Mouse (Mus musculus): Measurements from ENCODE around the gene Masp2.

- TF ChIP-seq POLR2A (IDR thresholded peaks at IDR 0.05; ENCODE audit: control insufficient read depth, low read depth, low read length) = peak; percentile 96
- no peak for TF ChIP-seq CTCF (IDR thresholded peaks at IDR 0.05; ENCODE audit: control insufficient read depth, insufficient read depth, insufficient replicate concordance, low read depth, low read length)
Observed at GRCm38 (mm10) chr4:148626623-148627185, 24.4 kb downstream of the Masp2 start, which contains the start of gene Tardbp.
